Mouse (Mus musculus): ENCODE data around the gene Sgpl1.

GRCm38 (mm10) chr10:61179927-61180326, 32.4 kb upstream of the Sgpl1 start:
- TF ChIP-seq EP300 (IDR thresholded peaks at IDR 0.05) (no peak), CTCF (IDR thresholded peaks at IDR 0.05) (0 out of 2 replicates have a peak, but pooled peaks have one; percentile 12)
